Mouse (Mus musculus): ENCODE results near the gene Spata46. TPM values are rescaled to one million over a fixed set of nuclear protein-coding genes. Genes with fewer than 3 reads are reported as not detected.

The Spata46 gene
- total RNA-seq, 1 experiment: not detected

DNA sequence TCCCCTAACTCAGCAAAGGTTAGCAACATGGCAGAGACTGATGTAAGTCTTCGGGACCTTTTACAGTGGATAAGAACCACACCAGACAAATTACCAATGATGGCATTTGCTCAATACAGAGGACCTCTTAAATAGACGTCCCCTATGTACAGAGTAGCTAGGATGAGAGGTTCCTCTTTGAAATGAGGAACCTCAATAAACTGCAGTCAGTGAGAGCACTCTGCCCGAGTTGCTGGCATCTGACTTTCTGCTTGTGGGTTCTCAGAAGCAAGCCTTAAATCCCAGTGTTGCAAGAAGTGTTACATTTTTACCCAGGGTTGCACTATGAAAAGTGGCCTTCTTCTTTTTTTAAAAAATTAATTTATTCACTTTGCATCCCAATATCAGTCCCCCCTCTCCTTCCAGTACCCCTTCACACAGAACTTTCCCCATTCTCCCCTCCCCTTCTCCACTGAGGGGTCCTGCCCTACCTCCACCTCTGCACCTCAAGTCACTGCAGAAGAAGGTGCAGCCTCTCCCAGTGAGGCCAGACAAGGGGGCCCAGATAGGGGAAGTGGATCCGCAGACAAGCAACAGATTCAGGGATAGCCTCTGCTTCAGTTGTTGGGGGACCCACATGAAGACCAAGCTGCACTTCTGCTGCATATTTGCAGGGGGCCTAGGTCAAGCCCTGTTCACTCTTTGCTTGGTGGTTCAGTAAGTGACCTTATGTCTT lies 26.0 kb upstream of the Spata46 start:
- H3K9me3 ChIP-seq (ENCODE audit: control insufficient read depth, insufficient read depth, low read depth, low read length): no peaks in the 10 kb centered on the region
- no peaks in the 10 kb centered on the region for H3K4me1 ChIP-seq (ENCODE audit: control insufficient read depth in 2 of 2, insufficient read depth in 2 of 2, low read length in 2 of 2, poor library complexity in 1 of 2)
- no peak for DNase-seq (ENCODE audit: low read depth, low spot score)
- no peak for TF ChIP-seq ZNF384 (IDR thresholded peaks at IDR 0.05; ENCODE audit: low read depth, low read length)
- TF ChIP-seq CHD2 (IDR thresholded peaks at IDR 0.05; ENCODE audit: low read depth, low read length): no peak
- TF ChIP-seq ZC3H11A (IDR thresholded peaks at IDR 0.05; ENCODE audit: borderline replicate concordance, low read depth, low read length): no peak
- TF ChIP-seq HCFC1 (IDR thresholded peaks at IDR 0.05; ENCODE audit: borderline replicate concordance, insufficient read depth, low read length): no peak
- TF ChIP-seq MAFK (IDR thresholded peaks at IDR 0.05; ENCODE audit: insufficient read depth, low read depth, low read length): no peak
- H3K36me3 ChIP-seq (ENCODE audit: control insufficient read depth, insufficient read depth, low read length, poor library complexity, severe bottlenecking): no peaks in the 10 kb centered on the region
- no peak overlapping the region for H3K9ac ChIP-seq (ENCODE audit: insufficient read depth, low read depth, low read length, poor library complexity, severe bottlenecking)
- no peak overlapping the region for H3K27ac ChIP-seq (ENCODE audit: insufficient read depth, low read depth, low read length, poor library complexity, severe bottlenecking)
- in situ Hi-C loops (cut with MboI; ENCODE audit: low sequenced_read_pairs in 2 of 2, unreplicated experiment in 2 of 2): loop anchor here in 1 of 2 experiments (25.0 kb wide), 1 partner anchor 330 kb away; no protein-coding TSS in a partner anchor
- no peak overlapping the region for H3K4me3 ChIP-seq (ENCODE audit: insufficient read depth in 1 of 2, low read depth in 1 of 2, low read length in 2 of 2, poor library complexity in 1 of 2, severe bottlenecking in 1 of 2)

- H3K36me3 ChIP-seq (ENCODE audit: control insufficient read depth, insufficient read depth, low read length, poor library complexity, severe bottlenecking): no peaks in the 10 kb centered on the region
- H3K9ac ChIP-seq (ENCODE audit: insufficient read depth, low read depth, low read length, poor library complexity, severe bottlenecking): no peak overlapping the region
- H3K9me3 ChIP-seq (ENCODE audit: control insufficient read depth, insufficient read depth, low read depth, low read length): no peaks in the 10 kb centered on the region
- TF ChIP-seq ZC3H11A (IDR thresholded peaks at IDR 0.05; ENCODE audit: borderline replicate concordance, low read depth, low read length): 0 out of 2 replicates have a peak, but pooled peaks have one; percentile 65
- TF ChIP-seq MAFK (IDR thresholded peaks at IDR 0.05; ENCODE audit: insufficient read depth, low read depth, low read length): no peak
- H3K4me3 ChIP-seq (ENCODE audit: insufficient read depth in 1 of 2, low read depth in 1 of 2, low read length in 2 of 2, poor library complexity in 1 of 2, severe bottlenecking in 1 of 2): no peak overlapping the region
- peak; percentile 6 for DNase-seq (ENCODE audit: low read depth, low spot score)
- H3K27ac ChIP-seq (ENCODE audit: insufficient read depth, low read depth, low read length, poor library complexity, severe bottlenecking): no peak overlapping the region
- in situ Hi-C loops (cut with MboI; ENCODE audit: low sequenced_read_pairs in 2 of 2, unreplicated experiment in 2 of 2): loop anchor here in 1 of 2 experiments (25.0 kb wide), 1 partner anchor 320 kb away; no protein-coding TSS in a partner anchor
- H3K4me1 ChIP-seq (ENCODE audit: control insufficient read depth in 2 of 2, insufficient read depth in 2 of 2, low read length in 2 of 2, poor library complexity in 1 of 2): no peaks in the 10 kb centered on the region
These were observed 16.2 kb upstream of the Spata46 start for GRCm38 (mm10) chr1:170292239-170292951.

DNA sequence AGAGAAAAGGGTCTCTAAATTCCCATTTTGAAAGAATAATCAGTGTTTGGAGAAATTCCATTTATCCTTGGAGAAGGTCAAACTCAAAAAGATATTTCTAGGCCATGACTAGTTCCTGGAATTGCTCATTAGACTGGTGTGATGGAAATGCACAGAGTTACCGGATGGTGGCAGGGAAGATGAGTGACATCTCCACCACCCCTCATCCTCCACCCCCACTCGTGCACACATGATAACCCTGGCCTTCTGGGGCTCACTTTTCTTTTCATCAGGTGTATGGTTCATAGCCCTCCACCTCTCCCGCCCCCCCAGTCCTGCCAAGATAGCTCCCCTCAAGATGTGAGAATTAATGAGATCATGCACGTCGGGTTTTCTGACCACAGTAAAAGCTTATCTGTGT lies 15.3 kb upstream of the Spata46 start:
- no peaks in the 10 kb centered on the region for H3K36me3 ChIP-seq (ENCODE audit: control insufficient read depth, insufficient read depth, low read length, poor library complexity, severe bottlenecking)
- in situ Hi-C loops (cut with MboI; ENCODE audit: low sequenced_read_pairs in 2 of 2, unreplicated experiment in 2 of 2): loop anchor here in 1 of 2 experiments (25.0 kb wide), 1 partner anchor 319 kb away; no protein-coding TSS in a partner anchor

GRCm38 (mm10) chr1:170294786-170295570 lies 13.6 kb upstream of the Spata46 start:
- no peak overlapping the region for H3K27ac ChIP-seq (ENCODE audit: insufficient read depth, low read depth, low read length, poor library complexity, severe bottlenecking)

More for the DNA sequence above, 15.3 kb upstream of the Spata46 start:
- no peak overlapping the region for H3K9ac ChIP-seq (ENCODE audit: insufficient read depth, low read depth, low read length, poor library complexity, severe bottlenecking)
- no peak for TF ChIP-seq HCFC1 (IDR thresholded peaks at IDR 0.05; ENCODE audit: borderline replicate concordance, insufficient read depth, low read length)
- no peak for TF ChIP-seq MAFK (IDR thresholded peaks at IDR 0.05; ENCODE audit: insufficient read depth, low read depth, low read length)
- TF ChIP-seq CHD2 (IDR thresholded peaks at IDR 0.05; ENCODE audit: low read depth, low read length): no peak
- TF ChIP-seq ZNF384 (IDR thresholded peaks at IDR 0.05; ENCODE audit: low read depth, low read length): no peak
- TF ChIP-seq ZC3H11A (IDR thresholded peaks at IDR 0.05; ENCODE audit: borderline replicate concordance, low read depth, low read length): no peak
- DNase-seq (ENCODE audit: low read depth, low spot score): no peak
- H3K4me1 ChIP-seq (ENCODE audit: control insufficient read depth in 2 of 2, insufficient read depth in 2 of 2, low read length in 2 of 2, poor library complexity in 1 of 2): no peaks in the 10 kb centered on the region
- no peaks in the 10 kb centered on the region for H3K9me3 ChIP-seq (ENCODE audit: control insufficient read depth, insufficient read depth, low read depth, low read length)
- H3K4me3 ChIP-seq (ENCODE audit: insufficient read depth in 1 of 2, low read depth in 1 of 2, low read length in 2 of 2, poor library complexity in 1 of 2, severe bottlenecking in 1 of 2): no peak overlapping the region
- H3K27ac ChIP-seq (ENCODE audit: insufficient read depth, low read depth, low read length, poor library complexity, severe bottlenecking): no peak overlapping the region

More at GRCm38 (mm10) chr1:170294786-170295570, 13.6 kb upstream of the Spata46 start:
- in situ Hi-C loops (cut with MboI; ENCODE audit: low sequenced_read_pairs in 2 of 2, unreplicated experiment in 2 of 2): loop anchor here in 1 of 2 experiments (25.0 kb wide), 1 partner anchor 317 kb away; no protein-coding TSS in a partner anchor
- DNase-seq (ENCODE audit: low read depth, low spot score): no peak
- H3K36me3 ChIP-seq (ENCODE audit: control insufficient read depth, insufficient read depth, low read length, poor library complexity, severe bottlenecking): no peaks in the 10 kb centered on the region
- no peaks in the 10 kb centered on the region for H3K9me3 ChIP-seq (ENCODE audit: control insufficient read depth, insufficient read depth, low read depth, low read length)
- H3K4me1 ChIP-seq (ENCODE audit: control insufficient read depth in 2 of 2, insufficient read depth in 2 of 2, low read length in 2 of 2, poor library complexity in 1 of 2): no peaks in the 10 kb centered on the region
- TF ChIP-seq ZNF384 (IDR thresholded peaks at IDR 0.05; ENCODE audit: low read depth, low read length) (no peak), CHD2 (IDR thresholded peaks at IDR 0.05; ENCODE audit: low read depth, low read length) (no peak), MAFK (IDR thresholded peaks at IDR 0.05; ENCODE audit: insufficient read depth, low read depth, low read length) (no peak), HCFC1 (IDR thresholded peaks at IDR 0.05; ENCODE audit: borderline replicate concordance, insufficient read depth, low read length) (no peak), ZC3H11A (IDR thresholded peaks at IDR 0.05; ENCODE audit: borderline replicate concordance, low read depth, low read length) (no peak)
- no peak overlapping the region for H3K4me3 ChIP-seq (ENCODE audit: insufficient read depth in 1 of 2, low read depth in 1 of 2, low read length in 2 of 2, poor library complexity in 1 of 2, severe bottlenecking in 1 of 2)
- no peak overlapping the region for H3K9ac ChIP-seq (ENCODE audit: insufficient read depth, low read depth, low read length, poor library complexity, severe bottlenecking)

Measured in ES-E14 (cell line).